Mouse (Mus musculus): ENCODE measurements at regions not wholly inside any gene's neighbourhood (a gene's known extent, or its start where the extent isn't known, plus 50 kb on each side); places are given as distances from the start of the nearest gene placed in this dataset.

GRCm38 (mm10) chr17:64467297-64467696 lies 133.2 kb upstream of the Man2a1 start:
- no peak for TF ChIP-seq CTCF (IDR thresholded peaks at IDR 0.05; ENCODE audit: extremely low read depth, insufficient read depth, low read length)
- no peak for TF ChIP-seq POLR2A (IDR thresholded peaks at IDR 0.05; ENCODE audit: extremely low read depth, insufficient read depth, low read length)
